Comparison of ENCODE assay signal across 8 mouse cellular contexts in genomic region chr1:191313158-191313557, GRCm38 (mm10). TPM values are rescaled to one million over a fixed set of nuclear protein-coding genes. Genes with fewer than 3 reads are reported as not detected.
A peak's percentile ranks its signal among the peaks of the same experiment; 100 is the strongest.
DNase-seq lines count a peak whose midpoint lies in the region; ATAC-seq and TF ChIP-seq lines count a peak whose summit lies in the region.

No protein-coding gene starts in this region.

- no peaks in the 10 kb centered on the region for H3K27me3 ChIP-seq in heart, adult 2 months (ENCODE audit: control insufficient read depth, insufficient read depth, low read length)
- H3K27me3 ChIP-seq in forebrain, embryonic 14.5 days (replicated peaks; ENCODE audit: control insufficient read depth, insufficient read depth, low read length) = no peaks in the 10 kb centered on the region
- H3K27me3 ChIP-seq in liver, embryonic 15.5 days = peaks cover 5% of the 10 kb centered on the region; the same call in 1 of the 2 replicates

- H3K4me2 ChIP-seq in forebrain, embryonic 14.5 days (ENCODE audit: low read length) = peak overlapping the region; percentile 43
- peak overlapping the region; percentile 71 for H3K4me2 ChIP-seq in liver, embryonic 15.5 days

- H3K27ac ChIP-seq in heart, adult 2 months = peak overlapping the region; percentile 86
- H3K27ac ChIP-seq in forebrain, embryonic 14.5 days (ENCODE audit: low read depth, low read length) = no peak overlapping the region
- H3K27ac ChIP-seq in liver, embryonic 15.5 days (replicated peaks) = 0 out of 2 replicates have a peak overlapping the region, but pooled peaks have one; percentile 66

- peaks cover 6% of the 10 kb centered on the region for H3K4me1 ChIP-seq in heart, adult 2 months (ENCODE audit: control insufficient read depth, insufficient read depth, low read length)
- peaks cover 5% of the 10 kb centered on the region; the same call in 1 of the 2 replicates for H3K4me1 ChIP-seq in forebrain, embryonic 14.5 days (ENCODE audit: control insufficient read depth, insufficient read depth, low read length)
- H3K4me1 ChIP-seq in liver, embryonic 15.5 days (replicated peaks) = peaks cover 26% of the 10 kb centered on the region

- no peaks in the 10 kb centered on the region; the same call in none of the 2 replicates for H3K79me2 ChIP-seq in heart, adult 2 months (replicated peaks; ENCODE audit: control insufficient read depth, insufficient read depth, low read length)

- no peaks in the 10 kb centered on the region for H3K36me3 ChIP-seq in heart, adult 2 months (ENCODE audit: control insufficient read depth, insufficient read depth, low read length)
- H3K36me3 ChIP-seq in forebrain, embryonic 14.5 days (ENCODE audit: control insufficient read depth, insufficient read depth, low read length) = no peaks in the 10 kb centered on the region
- no peaks in the 10 kb centered on the region for H3K36me3 ChIP-seq in liver, embryonic 15.5 days (replicated peaks)

- TF ChIP-seq EP300 in heart, adult 2 months (IDR thresholded peaks at IDR 0.05; ENCODE audit: insufficient read depth, low read depth, low read length) = no peak

- H3K9me3 ChIP-seq in forebrain, embryonic 14.5 days (replicated peaks; ENCODE audit: control insufficient read depth, low read length) = no peaks in the 10 kb centered on the region
- H3K9me3 ChIP-seq in liver, embryonic 15.5 days (replicated peaks) = no peaks in the 10 kb centered on the region

- TF ChIP-seq CTCF in heart, adult 2 months (IDR thresholded peaks at IDR 0.05) = no peak

- intact Hi-C loops in heart, adult 2 months (cut with DNase I) = loop anchor here (5.0 to 10.0 kb wide), 3 partner anchors 39 to 592 kb away; partner anchors contain the start of gene Slc30a1

- peak overlapping the region; percentile 75 for H3K9ac ChIP-seq in heart, adult 2 months (ENCODE audit: low read depth, low read length)
- H3K9ac ChIP-seq in forebrain, embryonic 14.5 days (ENCODE audit: low read length) = no peak overlapping the region
- peak overlapping the region; percentile 66 for H3K9ac ChIP-seq in liver, embryonic 15.5 days

- no peak for ATAC-seq in forebrain, embryonic 14.5 days
- ATAC-seq in liver, embryonic 15.5 days (ENCODE audit: insufficient read depth) = no peak

- TF ChIP-seq POLR2A in heart, adult 2 months (IDR thresholded peaks at IDR 0.05; ENCODE audit: insufficient read depth, low read depth, low read length) = no peak

- H3K4me3 ChIP-seq in heart, adult 2 months = peak overlapping the region; percentile 80
- no peak overlapping the region for H3K4me3 ChIP-seq in forebrain, embryonic 14.5 days (ENCODE audit: low read depth, low read length)
- H3K4me3 ChIP-seq in liver, embryonic 15.5 days (replicated peaks) = peak overlapping the region; percentile 72

- WGBS in heart, adult 2 months = 58% methylated on average over 6 of the region's 6 CpGs
- 72% methylated on average over 6 of the region's 6 CpGs for WGBS in forebrain, embryonic 14.5 days
- WGBS in liver, embryonic 15.5 days (ENCODE audit: insufficient replicate concordance) = 65% methylated on average over 6 of the region's 6 CpGs

- DNase-seq in heart, adult 2 months = no peak
- DNase-seq in heart, adult 8-10 months (ENCODE audit: low spot score) = no peak
- DNase-seq in CD4-positive, CD25-positive, alpha-beta regulatory T cell, adult 2 months (ENCODE audit: low read depth, low spot score) = peak; percentile 45
- no peak for DNase-seq in forebrain, embryonic 14.5 days (ENCODE audit: low spot score)
- no peak for DNase-seq in adrenal gland, adult 18-20 months (ENCODE audit: low spot score in 2 of 2)
- DNase-seq in right cerebral cortex, postnatal 4 days = no peak
- DNase-seq in right cerebral cortex, adult 2 months (ENCODE audit: low spot score in 2 of 2) = no peak

RNA-seq across cellular contexts. Expression of gene Nenf, which starts 4.8 kb away (rescaled TPM):
- 100 to 1,000 TPM in 1 of 2 experiments, 10 to 100 TPM in 1; 95.9 to 107 TPM for total RNA-seq in heart, adult 2 months (2021)
- polyA plus RNA-seq in heart, adult 2 months (2012; rRNA removed) = 139 and 182 TPM in 2 replicates
- total RNA-seq in heart, adult 8-10 months (2022) = 100 to 1,000 TPM in 3 of 4 experiments, 10 to 100 TPM in 1; 90.1 to 115 (median 111) TPM
- polyA plus RNA-seq in forebrain, embryonic 14.5 days (2014; fragmentation: Nextera tagmentation; extraction: Ambion mirVana) = 125 and 128 TPM in 2 replicates
- polyA plus RNA-seq in liver, embryonic 15.5 days (2015; fragmentation: Nextera tagmentation; extraction: Ambion mirVana) = 25.5 and 28.4 TPM in 2 replicates
- 10 to 100 TPM; 90.4 to 91.1 TPM for total RNA-seq in adrenal gland, adult 18-20 months (2021)

RNA-seq across cellular contexts. Expression of gene Tmem206, which starts 12.6 kb away (rescaled TPM):
- 1 to 10 TPM; 3.3 to 3.6 TPM for total RNA-seq in heart, adult 2 months (2021)
- polyA plus RNA-seq in heart, adult 2 months (2012; rRNA removed) = 3.9 and 6.0 TPM in 2 replicates
- total RNA-seq in heart, adult 8-10 months (2022) = 1 to 10 TPM; 2.6 to 4.2 (median 3.0) TPM
- 57.0 and 62.5 TPM in 2 replicates for polyA plus RNA-seq in forebrain, embryonic 14.5 days (2014; fragmentation: Nextera tagmentation; extraction: Ambion mirVana)
- 6.8 and 6.9 TPM in 2 replicates for polyA plus RNA-seq in liver, embryonic 15.5 days (2015; fragmentation: Nextera tagmentation; extraction: Ambion mirVana)
- total RNA-seq in adrenal gland, adult 18-20 months (2021) = 1 to 10 TPM; 4.7 to 5.7 TPM
